Mouse (Mus musculus) hematopoietic stem cell, adult 5-6 weeks (primary cell): ENCODE measurements around the gene Dera. TPM values are rescaled to one million over a fixed set of nuclear protein-coding genes. Genes with fewer than 3 reads are reported as not detected.

Experiments used
- ATAC-seq, 2 experiments: fragments of 125-278 bp in 1 of 2; replicated peaks in 1 of 2; 2 replicates each; pipeline ENCODE4 v1.8.0; 2016 to 2017; ENCODE audit warnings: inconsistent platforms in 2 of 2, mild to moderate bottlenecking in 2 of 2, moderate number of reproducible peaks in 2 of 2, low read depth in 1 of 2, moderate TSS enrichment in 1 of 2; ENCODE audit not compliant: low FRiP score in 2 of 2, poor library complexity in 2 of 2, severe bottlenecking in 2 of 2, insufficient read depth in 1 of 2, low TSS enrichment in 1 of 2
- total RNA-seq: library from RNA; stranded (forward); fragments of 172-1452, 232-1000 nt; gene quantifications from 2 replicates; pipeline ENCODE4 v1.2.3, GENCODE M21; 2017

Dera gene
- total RNA-seq, 1 experiment from 2014 or later: 45.7 TPM

DNA sequence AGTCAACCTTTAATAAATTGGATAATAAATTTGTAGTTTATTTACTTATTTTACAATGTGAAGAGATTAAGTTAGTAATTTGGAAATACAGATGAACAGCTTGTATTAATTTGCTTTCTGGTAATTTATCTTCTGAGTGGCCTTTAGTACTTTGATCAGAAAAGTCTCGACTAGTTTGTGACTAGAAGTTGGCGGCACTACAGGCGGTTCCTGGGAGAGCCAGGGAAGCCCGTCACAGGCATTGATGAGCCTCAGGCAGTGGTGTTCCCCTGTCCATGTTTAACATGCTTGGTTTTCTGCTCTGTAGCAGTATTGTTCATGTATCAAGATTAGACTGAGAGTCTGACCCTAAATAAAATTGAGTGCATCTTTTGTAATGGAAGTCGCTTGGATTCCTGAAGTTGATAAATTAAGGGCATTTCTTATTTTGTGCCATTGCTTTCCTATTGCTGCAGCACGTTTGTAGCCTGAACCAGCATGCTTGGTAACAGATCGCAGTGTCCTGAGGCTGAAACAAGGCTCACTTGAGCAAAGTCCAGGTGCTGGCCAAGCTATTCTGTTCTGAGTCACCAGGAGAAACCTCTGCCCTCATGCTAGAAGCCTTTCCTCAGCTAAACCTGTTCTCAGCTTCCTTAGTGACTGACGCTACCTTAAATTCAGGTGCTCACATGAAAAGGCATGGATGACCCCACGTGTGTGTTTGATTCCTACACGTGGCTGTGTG lies 2.6 kb upstream of the Dera start:
- no peak for ATAC-seq

DNA sequence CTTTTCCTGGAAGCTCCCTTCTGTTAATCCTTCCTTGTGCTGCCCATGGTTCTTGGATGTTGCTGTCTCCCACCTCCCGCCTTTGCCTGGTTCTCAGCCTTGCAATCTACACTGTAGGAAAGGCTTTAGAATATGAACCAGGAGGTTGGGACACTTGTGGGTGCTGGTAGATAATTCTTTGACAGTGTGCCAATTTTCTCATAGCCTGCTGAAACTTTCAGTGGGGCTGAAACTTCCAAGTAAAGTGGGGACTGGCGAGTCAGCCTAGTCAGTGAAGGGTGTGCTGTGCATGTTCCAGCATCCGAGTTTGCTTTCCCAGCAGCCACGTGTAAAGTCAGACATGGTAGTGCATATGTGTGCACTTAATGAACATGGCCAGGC lies 2.1 kb upstream of the Dera start:
- ATAC-seq: no peak

DNA sequence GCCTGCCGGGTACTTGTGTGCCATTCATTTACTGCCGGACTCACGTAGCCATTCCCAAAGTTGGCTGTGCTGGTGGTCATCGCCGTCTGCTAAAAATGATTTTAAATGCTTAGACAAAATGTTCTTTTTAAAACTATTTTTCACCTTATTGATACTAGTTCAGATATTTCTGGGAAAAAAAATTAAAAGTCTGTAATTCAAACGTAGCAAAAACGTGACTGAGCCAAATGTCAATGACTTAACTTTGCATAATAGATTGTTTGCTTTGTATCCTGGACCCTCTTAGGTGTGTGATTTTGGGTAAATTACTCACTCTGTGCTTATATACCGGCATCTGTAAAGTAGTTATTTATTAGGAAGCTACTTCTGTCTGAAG lies 499 bp downstream of the Dera start:
- no peak for ATAC-seq

DNA sequence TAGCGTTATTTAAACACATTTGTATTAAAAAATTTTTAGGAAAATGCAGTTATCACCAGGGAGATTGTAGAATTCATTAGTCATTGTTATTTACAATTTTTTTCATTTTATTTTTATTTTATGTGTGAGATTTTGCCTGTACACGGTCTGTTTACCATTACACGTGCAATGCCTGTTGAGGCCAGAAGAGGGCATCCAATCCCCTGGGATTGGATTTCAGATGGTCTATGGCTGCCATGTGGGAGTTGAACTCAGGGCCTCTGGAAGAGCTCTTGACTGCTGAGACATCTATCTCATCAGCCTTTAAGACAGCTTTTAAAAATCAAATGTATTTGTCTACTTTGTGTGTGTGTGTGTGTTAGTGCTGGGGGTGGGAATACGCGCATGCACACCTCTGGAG lies 2.0 kb downstream of the Dera start:
- ATAC-seq: no peak; a peak in 1 of 4 replicates

DNA sequence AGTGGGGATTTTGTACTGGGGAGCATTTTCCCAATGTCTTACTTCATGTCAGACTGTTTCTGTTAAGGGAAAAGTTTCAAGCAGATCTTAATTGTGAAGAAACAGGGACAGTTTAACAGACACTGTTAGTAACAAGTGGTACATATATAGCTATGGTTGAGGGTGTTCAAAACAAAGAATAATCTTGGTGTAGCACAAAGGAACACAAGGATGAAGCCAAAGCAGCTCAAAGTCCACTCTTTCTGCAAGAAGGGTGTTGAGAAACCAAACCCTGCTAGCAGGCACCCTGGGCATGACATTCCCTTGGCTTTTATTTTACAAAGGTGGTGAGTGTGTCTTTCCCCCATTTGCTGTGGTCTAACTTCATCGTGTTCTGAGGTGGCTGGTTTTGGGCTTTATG lies 3.5 kb downstream of the Dera start:
- ATAC-seq: no peak

DNA sequence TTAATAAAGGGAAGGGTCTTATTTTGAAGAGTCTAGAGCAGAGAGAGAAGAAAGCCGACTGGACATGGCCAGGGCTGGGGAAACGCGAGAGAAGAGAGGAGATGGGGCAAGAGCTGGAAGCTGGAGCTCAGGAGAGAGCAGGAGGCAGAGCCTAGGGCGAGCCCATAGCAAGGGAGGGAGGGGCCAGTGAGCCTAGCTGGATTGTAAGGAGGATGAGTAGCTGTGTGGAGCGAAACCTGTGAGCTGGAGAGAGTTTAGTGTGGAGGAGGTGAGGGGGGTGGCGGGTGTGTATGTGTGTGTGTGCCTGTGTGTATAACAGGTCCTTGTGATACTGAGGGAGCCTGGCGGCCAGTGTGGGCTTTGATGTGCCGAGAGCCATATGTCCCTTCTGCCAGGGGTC lies 5.3 kb downstream of the Dera start:
- ATAC-seq: no peak

DNA sequence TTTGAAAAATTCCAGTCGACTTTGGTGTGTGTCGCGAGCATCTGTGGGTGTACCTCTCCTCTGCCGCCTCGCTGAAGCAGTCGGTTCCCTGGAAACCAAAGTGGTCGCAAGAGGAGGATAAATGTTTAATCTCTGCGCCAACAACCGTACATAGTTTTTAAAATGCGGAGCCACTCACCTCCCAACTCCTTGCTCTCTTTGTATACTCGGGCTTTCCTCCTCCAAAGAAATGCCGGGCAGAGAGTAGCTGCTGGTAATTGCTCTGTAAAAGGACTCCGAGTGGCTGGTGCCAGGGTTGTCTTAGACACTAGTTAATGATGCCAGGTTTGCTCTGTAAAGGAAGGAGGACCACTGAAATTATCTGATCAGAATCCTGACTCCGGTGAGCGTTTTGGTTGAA lies 6.6 kb downstream of the Dera start:
- no peak for ATAC-seq

DNA sequence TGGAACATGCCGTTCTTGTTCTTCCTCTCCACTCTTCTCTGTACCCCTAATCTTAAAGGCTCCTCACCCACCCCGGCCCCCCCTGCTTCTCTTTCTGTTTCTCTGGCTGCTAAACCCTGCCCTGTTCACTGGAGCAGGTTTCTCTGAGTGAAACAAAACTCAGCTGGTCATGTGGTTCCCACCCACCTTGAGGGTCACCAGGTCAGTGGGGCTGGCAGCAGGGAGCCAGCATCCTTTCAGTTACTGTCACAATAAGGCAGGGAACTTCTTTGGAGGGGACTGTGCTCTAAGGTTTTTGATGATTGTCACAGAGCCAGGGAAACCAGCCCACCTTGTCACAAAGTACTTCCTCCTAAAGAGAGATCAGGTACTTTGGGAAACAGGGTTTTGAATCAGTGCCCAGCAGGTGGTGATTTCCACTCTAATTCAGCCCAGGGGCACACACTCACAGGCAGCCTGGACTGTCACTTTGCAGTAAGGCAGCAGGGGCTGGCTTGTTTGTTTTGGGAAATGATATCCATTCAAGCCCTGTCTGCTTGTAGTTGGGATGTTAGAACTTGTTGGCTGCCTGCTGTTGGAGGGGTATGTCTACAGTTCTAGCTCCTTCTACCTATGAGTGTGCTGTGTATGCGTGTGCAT lies 10.3 kb downstream of the Dera start:
- no peak; a peak in 2 of 4 replicates for ATAC-seq

DNA sequence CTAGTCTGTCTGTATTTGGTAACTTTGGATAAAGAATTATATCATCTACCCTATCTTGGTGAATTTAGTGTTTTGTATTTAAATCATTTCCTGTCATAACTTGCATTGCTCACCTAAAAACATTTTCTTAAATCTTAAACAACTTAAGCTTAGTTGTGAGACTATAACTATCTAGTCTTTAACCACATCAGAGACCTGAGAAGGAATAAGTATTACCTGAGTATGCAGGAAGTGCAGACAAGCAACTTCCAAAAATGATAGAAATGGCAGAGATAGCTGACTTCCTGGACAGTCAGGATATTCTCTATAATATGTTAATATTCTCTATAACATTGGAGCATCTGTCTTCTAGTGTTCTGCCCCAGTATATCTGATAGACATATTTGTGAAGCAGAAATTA lies 11.8 kb downstream of the Dera start:
- ATAC-seq: no peak

DNA sequence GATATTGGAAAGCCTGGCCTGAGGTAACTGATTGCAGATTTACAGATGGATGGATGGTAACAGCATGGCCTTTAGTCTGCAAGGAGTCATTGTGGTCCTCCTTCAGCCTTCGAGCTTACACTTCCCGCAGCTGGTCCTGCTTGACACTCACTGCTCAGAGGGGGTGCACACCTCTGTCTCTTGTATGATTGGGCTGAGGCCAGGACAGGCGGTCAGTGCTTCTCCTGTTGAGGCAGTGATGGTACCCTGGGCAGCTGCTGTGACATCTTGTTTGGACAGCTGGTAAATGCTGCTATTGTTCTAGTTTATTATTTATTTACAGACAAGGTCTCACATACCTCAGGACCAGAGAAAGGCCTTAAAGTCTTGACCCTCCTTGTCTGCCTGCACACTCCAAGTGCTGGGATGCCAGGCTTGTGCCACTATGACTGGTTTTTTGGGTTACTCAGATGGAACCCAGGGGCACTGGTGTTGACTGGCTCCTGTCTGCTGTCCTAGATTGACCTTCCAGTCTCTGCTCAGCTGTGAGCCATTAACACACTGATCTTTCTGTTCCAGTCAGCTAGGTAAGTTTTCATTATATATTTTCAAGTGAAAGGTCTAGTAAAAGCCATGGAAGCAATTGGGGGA lies 17.4 kb downstream of the Dera start:
- ATAC-seq: no peak

DNA sequence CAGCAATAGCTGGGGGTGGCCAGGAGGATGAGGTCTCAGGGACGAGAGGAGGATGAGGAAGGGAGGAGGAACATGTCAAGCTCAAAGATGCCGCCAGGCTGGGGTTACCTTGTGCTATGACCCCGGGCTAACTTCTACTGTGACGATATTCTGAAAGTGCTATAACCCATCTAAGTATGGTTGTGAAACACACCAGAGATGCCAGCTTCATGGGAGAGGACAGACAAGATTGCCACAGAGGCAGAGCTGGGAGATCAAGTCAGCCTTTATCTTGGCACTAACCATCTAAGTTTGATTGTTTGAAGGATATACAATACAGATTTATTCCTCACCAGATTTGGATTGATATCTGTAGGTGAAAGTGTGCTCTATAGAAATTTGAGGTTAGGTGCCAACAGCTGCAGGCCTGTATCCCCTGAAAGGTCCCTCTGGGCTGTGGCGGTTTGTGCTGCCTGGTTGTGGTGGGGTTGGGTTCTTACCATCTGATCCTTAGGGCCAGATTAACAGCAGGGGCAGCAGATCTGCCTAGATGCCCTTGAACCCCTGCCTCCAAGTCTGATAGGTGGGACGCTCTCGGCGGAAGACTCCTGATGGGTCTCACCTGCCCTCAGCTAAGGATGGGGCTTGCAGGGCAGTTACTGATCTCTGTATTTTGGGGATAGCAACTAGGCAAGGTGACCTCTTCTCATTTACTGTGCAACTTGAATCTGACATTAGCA lies 18.7 kb downstream of the Dera start:
- ATAC-seq: no peak

DNA sequence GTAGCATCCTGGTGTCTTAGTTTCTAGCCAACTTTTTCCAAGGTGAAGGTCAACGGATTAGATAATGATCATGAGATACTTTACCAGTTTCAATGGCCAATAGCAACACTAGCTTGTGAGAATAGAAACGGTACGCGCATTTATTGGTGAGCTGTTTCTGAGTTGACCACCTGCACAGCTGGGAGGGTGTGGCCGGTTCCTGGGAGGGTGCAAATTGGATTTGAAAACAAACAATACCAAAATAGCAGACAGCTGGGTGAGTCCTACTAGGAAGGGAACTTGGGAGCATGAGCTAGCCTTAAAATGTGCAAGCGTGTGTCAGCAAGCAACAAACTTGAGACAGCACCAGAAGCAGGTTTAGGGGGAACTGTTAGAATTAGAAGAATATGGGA lies 19.3 kb downstream of the Dera start:
- ATAC-seq: no peak

DNA sequence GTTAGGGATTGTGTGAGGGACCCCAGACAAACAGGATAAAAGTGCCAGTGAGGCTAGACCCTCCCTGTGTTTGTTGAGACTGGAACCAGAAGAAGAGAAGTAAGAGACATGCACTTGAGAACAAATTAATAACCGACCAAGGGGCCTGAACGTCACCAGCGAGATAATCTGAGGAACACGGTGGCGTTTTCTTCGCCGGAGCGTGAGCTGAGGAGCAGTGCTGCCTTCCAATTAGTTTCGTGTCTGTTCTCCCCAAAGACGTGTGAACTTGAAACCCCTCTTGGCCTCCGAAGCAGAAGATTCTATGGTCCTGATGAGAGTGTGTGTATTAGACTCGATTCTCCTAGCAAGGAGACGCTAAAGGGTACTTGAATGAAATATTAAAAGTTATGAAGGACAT lies 19.8 kb downstream of the Dera start:
- ATAC-seq: no peak

DNA sequence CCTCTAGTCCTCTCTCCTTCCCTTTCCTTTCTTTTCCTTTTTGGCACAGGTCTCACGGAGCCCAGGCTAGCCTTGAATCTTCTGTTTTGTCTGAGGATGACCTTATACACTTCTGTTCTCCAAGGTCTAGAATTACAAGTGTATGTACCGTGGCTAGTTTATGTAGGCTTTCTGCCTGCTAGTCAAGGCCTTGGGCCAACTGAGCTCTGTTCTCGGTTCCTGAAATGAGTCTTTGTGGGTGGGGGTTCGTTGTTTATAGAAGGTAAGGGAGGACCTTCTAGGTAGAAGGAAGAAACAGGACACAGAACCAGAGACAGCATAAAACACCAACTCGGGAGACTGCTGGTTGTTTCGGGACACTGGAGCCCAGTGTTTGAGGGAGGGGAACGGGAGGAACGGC lies 20.8 kb downstream of the Dera start:
- ATAC-seq: no peak

DNA sequence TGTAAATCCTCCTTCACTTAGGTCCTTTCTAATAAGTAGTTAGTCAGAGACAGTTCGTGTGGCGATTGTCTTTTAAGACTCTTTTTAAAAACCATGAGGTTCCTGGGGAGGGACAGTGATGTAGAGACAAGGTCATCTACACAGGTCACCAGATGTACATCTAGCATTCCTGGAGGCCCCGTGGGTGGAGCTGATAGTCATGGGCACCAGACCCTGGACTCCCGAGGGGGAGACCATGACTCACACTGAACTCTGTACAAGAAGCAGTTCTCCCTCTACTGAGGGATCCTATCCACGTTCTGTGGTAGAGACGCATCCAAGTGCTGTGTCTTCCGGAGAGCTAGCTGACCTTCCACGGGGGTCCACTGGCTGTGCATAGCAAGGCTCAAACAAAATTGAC lies 22.6 kb downstream of the Dera start:
- no peak for ATAC-seq

DNA sequence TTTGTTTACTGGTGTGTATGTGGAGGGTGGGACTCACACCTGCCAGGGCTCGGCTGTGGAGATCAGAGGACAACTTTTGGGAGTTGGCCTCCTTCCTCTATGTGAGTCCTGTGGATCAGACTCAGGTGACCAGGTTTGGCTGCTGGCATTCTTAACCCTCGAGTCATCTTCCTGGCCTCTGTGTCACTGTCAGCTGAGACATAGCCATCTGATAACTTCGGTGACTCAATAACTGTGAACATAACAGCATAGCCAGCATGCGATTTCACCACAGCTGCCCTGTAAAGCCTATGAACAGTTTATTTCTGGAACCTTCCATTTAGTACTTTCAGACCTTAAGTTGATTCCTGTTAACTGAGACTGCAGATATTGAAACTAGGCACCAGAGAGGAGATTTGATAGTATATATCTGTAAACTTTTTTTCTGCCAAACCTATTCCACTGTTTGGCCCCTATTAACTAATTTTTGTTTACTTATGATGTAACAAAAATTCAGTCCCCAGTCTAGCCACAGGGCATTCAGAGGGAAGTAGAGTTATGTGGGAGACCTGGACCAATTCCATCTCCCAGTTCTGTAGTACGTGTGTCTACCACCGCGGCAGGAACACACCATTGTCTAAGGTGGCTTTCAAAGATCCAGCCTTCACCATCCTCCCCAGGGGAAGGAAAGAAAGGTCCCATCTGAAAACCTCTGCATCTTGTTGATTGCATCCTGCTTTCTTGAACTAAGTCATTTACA lies 29.7 kb downstream of the Dera start:
- ATAC-seq: no peak

DNA sequence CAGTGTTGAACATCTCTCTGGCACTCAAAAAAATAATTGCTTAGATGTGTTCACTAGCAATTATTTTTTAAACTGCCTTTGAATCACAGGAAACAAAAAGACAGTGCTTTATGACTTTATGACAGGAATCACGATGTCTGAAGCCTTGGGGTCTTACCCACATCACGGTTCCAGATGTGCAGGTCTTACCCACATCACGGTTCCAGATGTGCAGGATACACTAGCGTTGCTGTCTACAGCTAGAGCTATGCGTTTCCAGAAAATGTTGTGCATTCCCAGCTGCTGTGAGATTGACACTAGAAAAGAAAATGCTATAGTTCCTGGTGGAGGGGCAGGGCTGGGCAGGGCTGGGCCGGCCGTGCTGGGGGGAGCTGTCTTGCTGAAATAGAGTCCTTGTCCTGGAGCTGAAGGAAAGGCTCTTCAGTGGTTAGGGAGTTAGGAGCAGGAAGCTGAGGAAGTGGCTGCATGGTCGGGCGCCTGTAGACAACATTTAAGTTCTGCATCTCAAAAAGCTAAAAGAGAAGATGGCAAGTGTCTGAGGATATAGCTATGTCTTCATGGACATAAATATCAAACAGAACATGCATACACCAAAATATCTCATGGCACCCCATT lies 34.7 kb downstream of the Dera start:
- peak; percentile 59 to 64 for ATAC-seq
